Mouse (Mus musculus): ENCODE results near the gene Rpl10a. TPM values are rescaled to one million over a fixed set of nuclear protein-coding genes. Genes with fewer than 3 reads are reported as not detected.
"Not testable (repeated sequence)": the region's sequence is repeated elsewhere in the genome, so short reads cannot be mapped to it uniquely, and the experiment has no call there.

Rpl10a gene
- polyA plus RNA-seq, 1 experiment from 2014 or later = 502 TPM

DNA sequence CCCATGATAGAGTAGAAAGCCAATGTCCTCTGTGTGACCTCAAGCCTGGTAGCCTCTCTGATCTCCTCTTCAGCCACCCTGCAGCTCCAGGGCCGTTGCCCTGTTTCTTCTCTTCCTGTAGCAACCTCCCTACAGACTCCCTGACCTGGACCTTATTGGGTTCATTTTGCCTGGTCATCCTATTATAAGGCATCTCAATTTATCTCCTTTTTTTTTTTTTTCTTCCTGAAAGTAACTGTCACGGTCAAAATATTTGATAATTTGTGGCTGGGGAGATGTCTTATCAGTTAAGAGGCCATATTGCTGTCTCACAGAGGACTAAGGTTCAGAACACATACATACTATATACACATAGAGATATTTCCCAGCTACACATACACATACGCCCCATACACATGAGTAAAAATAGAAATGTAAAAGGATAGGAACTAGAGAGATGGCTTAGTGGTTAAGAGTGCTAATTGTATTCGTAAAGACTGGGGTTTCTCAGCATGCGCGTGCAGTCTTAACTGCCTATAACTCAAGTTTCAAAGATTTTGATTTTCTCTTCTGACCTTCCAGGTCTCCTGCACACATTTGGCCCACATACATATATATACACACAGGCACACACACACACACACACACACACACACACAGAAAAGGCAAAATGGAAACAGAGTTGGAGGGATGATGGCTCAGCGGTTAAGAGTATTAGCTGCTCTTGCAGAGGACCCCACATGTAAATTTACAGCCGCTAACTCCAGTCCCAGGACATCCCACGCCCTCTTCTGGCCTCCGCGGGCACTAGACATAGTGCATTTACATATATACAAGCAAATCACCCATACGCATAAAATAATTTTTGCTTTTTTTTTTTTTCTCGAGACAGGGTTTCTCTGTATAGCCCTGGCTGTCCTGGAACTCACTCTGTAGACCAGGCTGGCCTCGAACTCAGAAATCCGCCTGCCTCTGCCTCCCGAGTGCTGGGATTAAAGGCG is 15.7 kb upstream of the Rpl10a start:
- no peak for DNase-seq (ENCODE audit: low spot score)
- Histone ChIP-seq H3K4me1 (peaks cover 52% of the 10 kb centered on the region), H3K9me3 (replicated peaks) (no peaks in the 10 kb centered on the region), H3K27me3 (ENCODE audit: low read depth, poor library complexity, severe bottlenecking) (no peaks in the 10 kb centered on the region), H3K36me3 (peaks cover 24% of the 10 kb centered on the region), H3K27ac (peak overlapping the region; percentile 95), H3K4me3 (peak overlapping the region; percentile 91)
- WGBS = 25% methylated on average over 17 of the region's 17 CpGs

- Histone ChIP-seq H3K9me3 (replicated peaks) (no peaks in the 10 kb centered on the region), H3K4me1 (peaks cover 45% of the 10 kb centered on the region), H3K27ac (peak within 1 kb of the TSS; percentile 95), H3K4me3 (peak within 1 kb of the TSS; percentile 91), H3K36me3 (peaks cover 32% of the 10 kb centered on the region), H3K27me3 (ENCODE audit: low read depth, poor library complexity, severe bottlenecking) (no peaks in the 10 kb centered on the region)
- peak; percentile 99 for DNase-seq (ENCODE audit: low spot score)
- WGBS = under 1% methylated on average over 69 of the region's 69 CpGs
These were observed 14.9 kb upstream of the Rpl10a start, which contains the start of gene Fance for GRCm38 (mm10) chr17:28313212-28313879. Gene Fance, plus strand, starts transcription at chr17:28313519.

DNA sequence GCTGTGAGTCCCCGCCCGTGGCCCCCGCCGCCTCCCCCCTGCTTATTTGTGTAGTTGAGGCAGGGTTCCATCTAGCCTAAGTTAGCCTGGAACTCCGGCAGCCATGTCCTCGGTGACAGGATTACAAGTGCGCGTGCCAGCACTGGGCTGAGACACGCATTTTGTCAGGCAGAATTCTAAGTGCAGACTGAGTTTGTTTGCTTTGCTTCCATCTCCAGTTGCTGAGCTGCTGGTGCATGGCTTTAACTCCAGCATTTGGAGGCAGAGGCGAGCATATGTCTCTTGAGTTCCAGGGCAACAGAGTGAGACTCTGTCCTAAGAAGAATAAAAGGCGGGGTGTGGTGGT is 14.4 kb upstream of the Rpl10a start:
- no peaks in the 10 kb centered on the region for H3K27me3 ChIP-seq (ENCODE audit: low read depth, poor library complexity, severe bottlenecking)
- peaks cover 41% of the 10 kb centered on the region for H3K4me1 ChIP-seq
- peak overlapping the region; percentile 91 for H3K4me3 ChIP-seq
- no peaks in the 10 kb centered on the region for H3K9me3 ChIP-seq (replicated peaks)
- peaks cover 37% of the 10 kb centered on the region for H3K36me3 ChIP-seq
- no peak for DNase-seq (ENCODE audit: low spot score)
- peak overlapping the region; percentile 95 for H3K27ac ChIP-seq
- WGBS = 2% methylated on average over 11 of the region's 11 CpGs

DNA sequence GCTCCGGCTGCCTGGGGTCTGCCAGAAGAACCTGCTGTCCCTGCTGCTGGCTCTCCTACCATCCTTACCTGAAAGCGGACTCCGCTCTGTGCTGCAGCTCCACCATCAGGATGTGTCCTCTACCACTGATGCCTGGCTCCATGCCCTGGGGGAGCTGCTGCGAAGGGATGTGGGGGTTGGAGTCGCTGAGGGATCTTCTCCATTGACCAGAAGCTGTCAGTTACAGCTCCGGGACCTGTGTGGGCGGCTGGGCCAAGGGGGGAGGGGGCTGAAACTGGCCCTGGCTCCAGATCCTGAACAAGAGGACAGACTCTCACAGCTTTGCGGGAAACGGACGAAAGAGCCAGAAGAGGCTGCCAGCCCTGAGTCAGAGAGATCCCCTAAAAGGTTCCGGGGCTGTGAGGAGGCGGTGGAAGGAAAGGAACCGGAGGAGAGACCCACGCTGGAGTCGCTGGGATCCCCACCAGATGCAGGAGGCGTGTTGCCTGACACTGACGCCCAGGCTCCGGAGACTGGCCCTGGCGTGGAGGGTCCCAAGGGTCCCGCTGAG is 12.6 kb upstream of the Rpl10a start:
- no peak overlapping the region for H3K4me3 ChIP-seq
- DNase-seq (ENCODE audit: low spot score) = no peak
- no peak overlapping the region for H3K27ac ChIP-seq

GRCm38 (mm10) chr17:28316476-28316875 is 11.8 kb upstream of the Rpl10a start:
- no peaks in the 10 kb centered on the region for H3K27me3 ChIP-seq (ENCODE audit: low read depth, poor library complexity, severe bottlenecking)
- H3K4me1 ChIP-seq = peaks cover 41% of the 10 kb centered on the region
- no peak overlapping the region for H3K27ac ChIP-seq
- DNase-seq (ENCODE audit: low spot score) = no peak
- peaks cover 59% of the 10 kb centered on the region for H3K36me3 ChIP-seq
- no peaks in the 10 kb centered on the region for H3K9me3 ChIP-seq (replicated peaks)
- H3K4me3 ChIP-seq = no peak overlapping the region
- WGBS = 92% methylated on average over 9 of the region's 9 CpGs

More for the DNA sequence above, 12.6 kb upstream of the Rpl10a start:
- H3K9me3 ChIP-seq (replicated peaks) = no peaks in the 10 kb centered on the region
- H3K27me3 ChIP-seq (ENCODE audit: low read depth, poor library complexity, severe bottlenecking) = no peaks in the 10 kb centered on the region
- WGBS = 88% methylated on average over 20 of the region's 20 CpGs
- peaks cover 52% of the 10 kb centered on the region for H3K36me3 ChIP-seq
- H3K4me1 ChIP-seq = peaks cover 41% of the 10 kb centered on the region

- Histone ChIP-seq H3K9me3 (replicated peaks) (no peaks in the 10 kb centered on the region), H3K36me3 (peaks cover 64% of the 10 kb centered on the region), H3K4me3 (no peak overlapping the region), H3K27me3 (ENCODE audit: low read depth, poor library complexity, severe bottlenecking) (no peaks in the 10 kb centered on the region), H3K4me1 (peaks cover 41% of the 10 kb centered on the region), H3K27ac (no peak overlapping the region)
- no peak for DNase-seq (ENCODE audit: low spot score)
- 60% methylated on average over 8 of the region's 8 CpGs for WGBS
These were observed 11.2 kb upstream of the Rpl10a start for GRCm38 (mm10) chr17:28317091-28317490.

- Histone ChIP-seq H3K4me3 (no peak overlapping the region), H3K4me1 (peaks cover 37% of the 10 kb centered on the region), H3K27me3 (ENCODE audit: low read depth, poor library complexity, severe bottlenecking) (no peaks in the 10 kb centered on the region), H3K36me3 (peaks cover 71% of the 10 kb centered on the region), H3K9me3 (replicated peaks) (no peaks in the 10 kb centered on the region), H3K27ac (no peak overlapping the region)
- DNase-seq (ENCODE audit: low spot score) = no peak
- 93% methylated on average over 9 of the region's 9 CpGs for WGBS
These were observed 10.5 kb upstream of the Rpl10a start for GRCm38 (mm10) chr17:28317725-28318124.

DNA sequence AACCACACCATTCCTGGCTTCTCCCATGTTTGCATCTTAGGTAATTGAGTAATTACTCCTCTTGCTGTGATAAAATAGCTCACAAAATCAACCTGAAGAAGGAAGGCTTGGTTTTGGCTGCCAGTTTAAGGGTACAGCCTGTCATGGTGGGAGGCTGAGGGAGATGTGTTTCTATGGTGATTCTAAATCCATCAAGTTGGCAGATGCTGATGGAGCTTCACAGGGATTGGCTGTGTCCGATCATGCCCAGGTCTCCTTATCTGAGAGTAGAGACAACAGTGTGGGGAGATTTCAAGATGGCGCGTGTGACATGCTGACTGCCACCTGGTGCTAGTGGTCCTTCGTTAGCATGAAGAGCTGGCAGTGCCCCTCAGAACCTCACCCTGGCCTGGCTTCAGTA is 6.6 kb upstream of the Rpl10a start:
- Histone ChIP-seq H3K27ac (no peak overlapping the region), H3K9me3 (replicated peaks) (no peaks in the 10 kb centered on the region), H3K36me3 (peaks cover 93% of the 10 kb centered on the region), H3K4me1 (peaks cover 17% of the 10 kb centered on the region), H3K27me3 (ENCODE audit: low read depth, poor library complexity, severe bottlenecking) (no peaks in the 10 kb centered on the region), H3K4me3 (no peak overlapping the region)
- DNase-seq (ENCODE audit: low spot score) = no peak
- 95% methylated on average over 4 of the region's 4 CpGs for WGBS

DNA sequence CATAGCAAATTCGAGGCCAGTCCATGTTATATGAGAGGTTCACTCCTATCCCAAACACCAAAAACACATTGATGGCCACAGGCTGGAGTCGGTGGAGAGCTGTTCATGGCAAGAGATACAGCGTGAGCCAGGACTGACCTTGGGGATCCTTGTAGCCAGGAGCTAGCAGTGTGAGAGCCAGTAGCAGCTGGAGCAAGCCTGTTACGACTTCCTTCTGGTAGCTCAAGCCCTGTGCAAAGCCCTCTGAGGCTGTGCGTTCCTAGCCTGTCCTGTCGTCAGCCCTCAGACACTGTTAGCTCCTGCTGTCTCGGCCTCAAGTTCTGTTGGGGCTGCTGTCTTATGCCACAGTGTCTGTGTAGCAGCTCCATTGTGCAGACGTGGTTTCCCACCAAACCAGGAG is 4.5 kb upstream of the Rpl10a start:
- WGBS = 94% methylated on average over 8 of the region's 8 CpGs
- DNase-seq (ENCODE audit: low spot score) = no peak
- H3K4me1 ChIP-seq = peaks cover 26% of the 10 kb centered on the region
- peaks cover 74% of the 10 kb centered on the region for H3K36me3 ChIP-seq
- no peak overlapping the region for H3K27ac ChIP-seq
- H3K27me3 ChIP-seq (ENCODE audit: low read depth, poor library complexity, severe bottlenecking) = no peaks in the 10 kb centered on the region
- H3K9me3 ChIP-seq (replicated peaks) = no peaks in the 10 kb centered on the region
- H3K4me3 ChIP-seq = no peak overlapping the region

DNA sequence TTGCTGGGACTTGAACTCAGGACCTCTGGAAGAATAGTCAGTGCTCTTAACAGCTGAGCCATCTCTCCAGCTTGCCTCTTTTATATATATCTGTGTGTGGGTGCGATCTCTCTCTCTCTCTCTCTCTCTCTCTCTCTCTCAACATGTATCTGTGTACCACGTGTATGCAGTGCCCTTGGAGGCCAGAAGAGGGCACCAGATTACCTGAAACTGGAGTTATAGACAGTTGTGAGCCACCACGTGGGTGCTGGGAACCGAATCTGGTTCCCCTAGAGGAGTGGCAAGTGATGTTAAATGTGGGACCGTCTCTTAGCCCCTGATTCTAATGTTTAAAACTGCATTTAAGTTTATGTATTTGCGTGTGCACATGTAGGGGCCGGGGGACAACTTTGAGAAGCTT is 3.9 kb upstream of the Rpl10a start:
- not testable (repeated sequence) for DNase-seq (ENCODE audit: low spot score); H3K4me3 ChIP-seq; H3K9me3 ChIP-seq (replicated peaks); H3K27me3 ChIP-seq (ENCODE audit: low read depth, poor library complexity, severe bottlenecking); H3K27ac ChIP-seq
- Histone ChIP-seq H3K4me1 (peaks cover 27% of the 10 kb centered on the region), H3K36me3 (peaks cover 75% of the 10 kb centered on the region)
- WGBS = 91% methylated on average over 7 of the region's 7 CpGs

DNA sequence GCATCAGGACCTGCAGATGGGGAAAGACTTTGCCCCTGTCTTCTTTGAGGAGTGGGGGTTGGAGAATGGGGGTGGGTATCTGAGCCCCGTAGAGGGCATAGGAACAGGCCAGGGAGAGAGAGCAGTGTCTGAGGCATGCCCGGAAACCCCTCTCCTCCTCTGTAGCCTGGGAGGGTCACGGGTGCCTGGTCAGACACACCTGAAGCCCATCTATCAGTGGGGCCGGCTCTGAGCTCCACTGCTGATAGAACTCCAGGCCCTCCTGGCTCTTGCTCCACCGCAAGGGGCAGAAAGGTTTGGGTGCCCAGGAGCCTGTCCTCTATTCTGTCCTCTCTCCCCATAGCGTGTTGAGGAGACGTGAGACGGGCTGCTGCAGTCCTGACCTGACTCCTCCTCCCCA is 2.5 kb upstream of the Rpl10a start:
- peaks cover 77% of the 10 kb centered on the region for H3K36me3 ChIP-seq
- H3K4me1 ChIP-seq = peaks cover 35% of the 10 kb centered on the region
- no peaks in the 10 kb centered on the region for H3K9me3 ChIP-seq (replicated peaks)
- H3K27me3 ChIP-seq (ENCODE audit: low read depth, poor library complexity, severe bottlenecking) = no peaks in the 10 kb centered on the region
- H3K4me3 ChIP-seq = no peak overlapping the region
- H3K27ac ChIP-seq = no peak overlapping the region
- DNase-seq (ENCODE audit: low spot score) = no peak
- 91% methylated on average over 8 of the region's 8 CpGs for WGBS

- Histone ChIP-seq H3K4me3 (no peak overlapping the region), H3K9me3 (replicated peaks) (no peaks in the 10 kb centered on the region), H3K27me3 (ENCODE audit: low read depth, poor library complexity, severe bottlenecking) (no peaks in the 10 kb centered on the region), H3K4me1 (peaks cover 46% of the 10 kb centered on the region), H3K27ac (peak overlapping the region; percentile 99), H3K36me3 (peaks cover 77% of the 10 kb centered on the region)
- no peak for DNase-seq (ENCODE audit: low spot score)
- WGBS = 82% methylated on average over 3 of the region's 3 CpGs
These were observed 1.3 kb upstream of the Rpl10a start for GRCm38 (mm10) chr17:28326951-28327350.

All from limb, embryonic 10.5 days (tissue).